Mouse (Mus musculus) spleen, adult 2 months (tissue): Measurements from ENCODE around the gene Uqcr10. TPM values are rescaled to one million over a fixed set of nuclear protein-coding genes. Genes with fewer than 3 reads are reported as not detected.
A peak's percentile ranks its signal among the peaks of the same experiment; 100 is the strongest.
"Not testable (repeated sequence)": the region's sequence is repeated elsewhere in the genome, so short reads cannot be mapped to it uniquely, and the experiment has no call there.

Experiments used
- DNase-seq, 2 experiments: peaks; one replicate each; pipeline versions ENCODE4 v3.0.0 to v3.0.0-alpha.2; 2012 to 2021; ENCODE audit warnings: low spot score in 2 of 2, low read depth in 1 of 2
- H3K27ac ChIP-seq: fragments of 200-500 bp; 2 replicates; pipeline ENCODE4 v1.5.1; 2012; ENCODE audit warnings: low read length, inconsistent platforms; ENCODE audit not compliant: insufficient read depth
- H3K27me3 ChIP-seq: fragments of 200-500 bp; 2 replicates; pipeline ENCODE4 v1.6.1; 2012; ENCODE audit warnings: mild to moderate bottlenecking, moderate library complexity, low read length, inconsistent platforms; ENCODE audit not compliant: control insufficient read depth, insufficient read depth
- H3K36me3 ChIP-seq: fragments of 200-500 bp; 2 replicates; pipeline ENCODE4 v1.6.1; 2012; ENCODE audit warnings: mild to moderate bottlenecking, low read length, inconsistent platforms; ENCODE audit not compliant: control insufficient read depth, insufficient read depth
- H3K4me1 ChIP-seq: fragments of 200-500 bp; 2 replicates; pipeline ENCODE4 v1.6.1; 2011; ENCODE audit warnings: inconsistent platforms; ENCODE audit not compliant: control insufficient read depth, insufficient read depth, insufficient read length
- H3K4me3 ChIP-seq: fragments of 200-500 bp; 2 replicates; pipeline ENCODE4 v1.5.1; 2011; ENCODE audit warnings: mild to moderate bottlenecking, inconsistent platforms; ENCODE audit not compliant: insufficient read depth, insufficient read length; ENCODE audit errors: extremely low read depth
- CTCF ChIP-seq: fragments of 200-500 bp; IDR thresholded peaks from 2 replicates; pipeline ENCODE4 v1.5.1; 2011; ENCODE audit warnings: mild to moderate bottlenecking, inconsistent platforms; ENCODE audit not compliant: insufficient read depth, insufficient read length, insufficient replicate concordance; ENCODE audit errors: extremely low read depth
- POLR2A ChIP-seq: fragments of 200-500 bp; IDR thresholded peaks from 2 replicates; pipeline ENCODE4 v1.6.1; 2011; ENCODE audit warnings: low read depth, low read length, inconsistent platforms
- WGBS: fragments of 180-500 bp; shearing (Covaris S2); methylation state at CpG from one replicate; pipeline ENCODE4 v1.1.7; 2018; 5-methylcytosine and 5-hydroxymethylcytosine counted together
- polyA plus RNA-seq: library from polyadenylated mRNA; depleted of rRNA; stranded (reverse); fragments of >200 nt; gene quantifications from 2 replicates; pipeline ENCODE4 v1.2.3, GENCODE M21; 2012

Uqcr10 gene
- polyA plus RNA-seq, 1 experiment: 160 TPM

GRCm38 (mm10) chr11:4716530-4717236, 12.5 kb upstream of the Uqcr10 start:
- no peak for TF ChIP-seq CTCF
- WGBS: 91% methylated on average over 5 of the region's 5 CpGs
- DNase-seq: no peak
- Histone ChIP-seq H3K27me3 (no peaks in the 10 kb centered on the region), H3K27ac (no peak overlapping the region), H3K4me1 (peaks cover 5% of the 10 kb centered on the region; the same call in 1 of the 2 replicates), H3K4me3 (no peak overlapping the region), H3K36me3 (no peaks in the 10 kb centered on the region)

DNA sequence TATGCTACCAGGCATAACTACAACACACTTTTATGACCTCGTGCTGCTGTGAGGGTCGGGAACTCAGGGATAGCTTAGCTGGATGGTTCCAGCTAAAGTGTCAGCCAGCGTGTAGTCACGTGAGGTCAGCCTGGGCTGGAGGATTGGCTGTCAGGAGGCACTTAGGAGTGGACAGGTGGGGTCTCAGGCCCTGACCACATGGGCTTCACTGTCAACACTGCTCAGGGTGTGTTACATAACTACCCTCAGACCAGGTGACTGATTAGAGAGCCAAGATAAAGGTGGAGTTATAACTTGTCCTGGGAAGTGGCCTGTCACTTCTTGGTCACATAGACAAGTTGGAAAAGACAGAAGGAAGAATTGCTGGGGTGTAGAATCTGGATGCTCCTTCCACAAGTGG, 11.5 kb upstream of the Uqcr10 start:
- WGBS: 94% methylated on average over 4 of the region's 4 CpGs

GRCm38 (mm10) chr11:4714727-4715126, 10.6 kb upstream of the Uqcr10 start:
- no peak overlapping the region for H3K4me3 ChIP-seq
- H3K36me3 ChIP-seq: no peaks in the 10 kb centered on the region
- no peak overlapping the region for H3K27ac ChIP-seq
- TF ChIP-seq POLR2A (no peak), CTCF (no peak)
- 35% methylated on average over 4 of the region's 4 CpGs for WGBS
- H3K4me1 ChIP-seq: peaks cover 5% of the 10 kb centered on the region; the same call in 1 of the 2 replicates
- DNase-seq: no peak
- H3K27me3 ChIP-seq: no peaks in the 10 kb centered on the region

More for the DNA sequence above, 11.5 kb upstream of the Uqcr10 start:
- H3K27ac ChIP-seq: no peak overlapping the region
- TF ChIP-seq CTCF (no peak), POLR2A (no peak)
- no peaks in the 10 kb centered on the region for H3K36me3 ChIP-seq
- H3K4me1 ChIP-seq: peaks cover 5% of the 10 kb centered on the region; the same call in 1 of the 2 replicates
- H3K4me3 ChIP-seq: no peak overlapping the region
- no peaks in the 10 kb centered on the region for H3K27me3 ChIP-seq
- no peak for DNase-seq

DNA sequence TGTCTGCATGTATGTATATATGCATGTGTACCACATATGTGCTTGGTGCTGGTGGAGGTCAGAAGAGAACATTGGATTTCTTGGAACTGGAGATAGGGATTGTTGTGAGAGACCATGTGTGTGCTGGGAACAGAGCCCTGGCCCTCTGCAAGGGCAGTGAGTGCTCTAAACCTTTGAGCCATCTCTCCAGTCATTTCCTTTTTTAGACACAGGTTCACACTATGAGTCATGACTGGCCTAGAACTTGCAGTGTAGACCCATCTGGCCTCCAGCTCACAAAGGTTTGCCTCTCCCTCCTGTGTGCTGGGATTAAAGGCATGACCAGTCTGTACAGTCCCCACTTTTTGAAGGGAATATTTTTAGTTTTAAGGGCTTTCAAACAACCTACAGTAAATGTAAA, 8.7 kb upstream of the Uqcr10 start:
- Histone ChIP-seq H3K27ac (no peak overlapping the region), H3K36me3 (no peaks in the 10 kb centered on the region), H3K4me1 (peaks cover 5% of the 10 kb centered on the region; the same call in 1 of the 2 replicates), H3K27me3 (no peaks in the 10 kb centered on the region), H3K4me3 (no peak overlapping the region)
- DNase-seq: no peak
- TF ChIP-seq POLR2A (no peak), CTCF (no peak)

DNA sequence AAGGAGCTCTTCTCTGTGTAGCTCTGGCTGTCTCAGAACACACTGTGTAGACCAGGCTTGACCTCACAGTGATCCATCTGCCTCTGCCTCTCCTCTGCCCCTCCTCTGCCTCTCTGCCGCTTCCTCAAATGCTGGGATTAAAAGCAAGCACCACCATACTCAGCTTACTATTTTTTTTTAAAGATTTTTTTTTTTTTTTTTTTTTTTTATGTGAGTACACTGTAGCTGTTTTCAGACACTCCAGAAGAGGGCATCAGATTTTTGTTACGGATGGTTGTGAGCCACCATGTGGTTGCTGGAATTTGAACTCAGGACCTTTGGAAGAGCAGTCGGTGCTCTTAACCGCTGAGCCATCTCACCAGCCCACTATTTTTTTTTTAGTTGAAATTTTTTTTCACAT, 6.0 kb upstream of the Uqcr10 start:
- 89% methylated on average over 4 of the region's 4 CpGs for WGBS
- not testable (repeated sequence) for H3K4me3 ChIP-seq, H3K27me3 ChIP-seq, H3K36me3 ChIP-seq, H3K27ac ChIP-seq, DNase-seq, H3K4me1 ChIP-seq

- DNase-seq: no peak
- Histone ChIP-seq H3K27ac (peak overlapping the region; percentile 76), H3K27me3 (no peaks in the 10 kb centered on the region), H3K36me3 (peaks cover 9% of the 10 kb centered on the region), H3K4me3 (peak overlapping the region; percentile 95), H3K4me1 (peaks cover 5% of the 10 kb centered on the region; the same call in 1 of the 2 replicates)
- 14% methylated on average over 4 of the region's 4 CpGs for WGBS
- TF ChIP-seq CTCF: no peak
- no peak for TF ChIP-seq POLR2A
Observed at GRCm38 (mm10) chr11:4705178-4705577, 1.0 kb upstream of the Uqcr10 start.

GRCm38 (mm10) chr11:4703688-4704071, 462 bp downstream of the Uqcr10 start:
- Histone ChIP-seq H3K27me3 (no peaks in the 10 kb centered on the region), H3K36me3 (peaks cover 9% of the 10 kb centered on the region), H3K4me3 (peak overlapping the region; percentile 96), H3K27ac (peak overlapping the region; percentile 78), H3K4me1 (peaks cover 5% of the 10 kb centered on the region; the same call in 1 of the 2 replicates)
- 3% methylated on average over 12 of the region's 12 CpGs for WGBS
- TF ChIP-seq CTCF (no peak), POLR2A (no peak)
- no peak for DNase-seq
